In genomic region chr5:75876871-75877608, GRCm38 (mm10) we compare ENCODE assay signal across 13 mouse cellular contexts.
A peak's percentile ranks its signal among the peaks of the same experiment; 100 is the strongest.
DNase-seq lines count a peak whose midpoint lies in the region; ATAC-seq lines count a peak whose summit lies in the region.
"Had no signal": no experiment of that assay in that cellular context is flagged by ENCODE, and none has a peak within 500 bp of the region (broad histone marks: within the 10 kb centered on the region; RNA-seq: fewer than 3 reads in every experiment).

No protein-coding gene starts in this region.

- DNase-seq in kidney, adult 11 months, result peak; percentile 43
- no peak for DNase-seq in embryo, embryonic 11 days
- no peak for DNase-seq in embryonic facial prominence, embryonic 10.5 days (ENCODE audit: low spot score)
- DNase-seq: cerebellum, adult 18-20 months; forebrain, postnatal 0 days; right cerebral cortex, adult 18-20 months; thymus, adult 18-20 months had no signal

- no peak overlapping the region for H3K4me2 ChIP-seq in kidney, embryonic 14.5 days (replicated peaks; ENCODE audit: low read depth, low read length)
- H3K4me2 ChIP-seq in heart, embryonic 13.5 days, result no peak overlapping the region
- H3K4me2 ChIP-seq in kidney, embryonic 15.5 days, result no peak overlapping the region
- H3K4me2 ChIP-seq: embryonic facial prominence, embryonic 13.5 days; hindbrain, embryonic 13.5 days had no signal

- H3K36me3 ChIP-seq in kidney, embryonic 14.5 days (ENCODE audit: control insufficient read depth, insufficient read depth, low read length), result no peaks in the 10 kb centered on the region
- H3K36me3 ChIP-seq in heart, embryonic 13.5 days, result no peaks in the 10 kb centered on the region
- no peaks in the 10 kb centered on the region for H3K36me3 ChIP-seq in kidney, embryonic 15.5 days
- H3K36me3 ChIP-seq in macrophage (ENCODE audit: inconsistent target), result no peaks in the 10 kb centered on the region
- no peaks in the 10 kb centered on the region for H3K36me3 ChIP-seq in embryonic facial prominence, embryonic 10.5 days (replicated peaks)
- H3K36me3 ChIP-seq: embryonic facial prominence, embryonic 13.5 days; hindbrain, embryonic 13.5 days had no signal

- H3K4me3 ChIP-seq in kidney, embryonic 14.5 days (ENCODE audit: low read length), result no peak overlapping the region
- H3K4me3 ChIP-seq in heart, embryonic 13.5 days, result no peak overlapping the region
- no peak overlapping the region for H3K4me3 ChIP-seq in kidney, embryonic 15.5 days (replicated peaks)
- H3K4me3 ChIP-seq in macrophage (ENCODE audit: inconsistent target), result no peak overlapping the region
- no peak overlapping the region for H3K4me3 ChIP-seq in embryonic facial prominence, embryonic 10.5 days
- H3K4me3 ChIP-seq: embryonic facial prominence, embryonic 13.5 days; hindbrain, embryonic 13.5 days had no signal

- 52% methylated on average over 9 of the region's 9 CpGs for WGBS in kidney, embryonic 14.5 days
- 23% methylated on average over 9 of the region's 9 CpGs for WGBS in heart, embryonic 13.5 days
- WGBS in kidney, embryonic 15.5 days, result 41% methylated on average over 9 of the region's 9 CpGs
- whole genome bisulfite sequencing in macrophage (ENCODE audit: missing documents), result 13% methylated on average over 9 of the region's 9 CpGs
- WGBS in embryonic facial prominence, embryonic 10.5 days, result 60% methylated on average over 9 of the region's 9 CpGs

- 0 out of 2 replicates have a peak, but pooled peaks cover 8% of the 10 kb centered on the region for H3K4me1 ChIP-seq in kidney, embryonic 14.5 days (ENCODE audit: control insufficient read depth, insufficient read depth, low read length)
- peaks cover 32% of the 10 kb centered on the region for H3K4me1 ChIP-seq in heart, embryonic 13.5 days
- H3K4me1 ChIP-seq in kidney, embryonic 15.5 days, result peaks cover 21% of the 10 kb centered on the region
- H3K4me1 ChIP-seq in embryonic facial prominence, embryonic 10.5 days, result peaks cover 24% of the 10 kb centered on the region
- H3K4me1 ChIP-seq: embryonic facial prominence, embryonic 13.5 days had no signal

- H3K9me3 ChIP-seq in kidney, embryonic 14.5 days (ENCODE audit: control insufficient read depth, low read length), result no peaks in the 10 kb centered on the region
- no peaks in the 10 kb centered on the region for H3K9me3 ChIP-seq in heart, embryonic 13.5 days
- H3K9me3 ChIP-seq in kidney, embryonic 15.5 days (replicated peaks), result no peaks in the 10 kb centered on the region
- peaks cover 3% of the 10 kb centered on the region; the same call in 1 of the 2 replicates for H3K9me3 ChIP-seq in embryonic facial prominence, embryonic 10.5 days
- H3K9me3 ChIP-seq: embryonic facial prominence, embryonic 13.5 days; hindbrain, embryonic 13.5 days had no signal

- H3K9ac ChIP-seq in kidney, embryonic 14.5 days (ENCODE audit: low read depth, low read length), result no peak overlapping the region
- no peak overlapping the region; the same call in 1 of the 2 replicates for H3K9ac ChIP-seq in heart, embryonic 13.5 days
- no peak overlapping the region for H3K9ac ChIP-seq in kidney, embryonic 15.5 days
- H3K9ac ChIP-seq: embryonic facial prominence, embryonic 13.5 days; forebrain, postnatal 0 days; hindbrain, embryonic 13.5 days had no signal

- no peak for ATAC-seq in kidney, embryonic 14.5 days (ENCODE audit: low FRiP score, low TSS enrichment)
- no peak for ATAC-seq in heart, embryonic 13.5 days (ENCODE audit: extremely low read depth, insufficient number of reproducible peaks, low FRiP score, low TSS enrichment)
- ATAC-seq in kidney, embryonic 15.5 days (replicated peaks; ENCODE audit: low FRiP score), result no peak
- ATAC-seq: forebrain, postnatal 0 days had no signal

- H3K27me3 ChIP-seq in kidney, embryonic 14.5 days (ENCODE audit: control insufficient read depth, insufficient read depth, low read length), result no peaks in the 10 kb centered on the region
- no peaks in the 10 kb centered on the region for H3K27me3 ChIP-seq in heart, embryonic 13.5 days (replicated peaks)
- no peaks in the 10 kb centered on the region for H3K27me3 ChIP-seq in kidney, embryonic 15.5 days
- no peaks in the 10 kb centered on the region for H3K27me3 ChIP-seq in embryonic facial prominence, embryonic 10.5 days (replicated peaks; ENCODE audit: low read depth, poor library complexity, severe bottlenecking)
- H3K27me3 ChIP-seq: embryonic facial prominence, embryonic 13.5 days; hindbrain, embryonic 13.5 days had no signal

- H3K27ac ChIP-seq in kidney, embryonic 14.5 days (ENCODE audit: low read depth, low read length), result no peak overlapping the region; the same call in 1 of the 2 replicates
- H3K27ac ChIP-seq in heart, embryonic 13.5 days (replicated peaks), result peak overlapping the region; percentile 49
- H3K27ac ChIP-seq in kidney, embryonic 15.5 days, result peak overlapping the region; percentile 62
- H3K27ac ChIP-seq in macrophage, result peak overlapping the region; percentile 19
- H3K27ac ChIP-seq in embryonic facial prominence, embryonic 10.5 days (replicated peaks), result no peak overlapping the region
- H3K27ac ChIP-seq: embryonic facial prominence, embryonic 13.5 days; hindbrain, embryonic 13.5 days had no signal

- no peaks in the 10 kb centered on the region for H3K79me2 ChIP-seq in macrophage (ENCODE audit: inconsistent target)

Comparison
In these comparisons a context has a peak if more than half of its experiments do, and no peak if none do; other contexts are left out.
1. H3K27ac ChIP-seq: peak in heart, embryonic 13.5 days (single experiment), kidney, embryonic 15.5 days (single experiment) and macrophage (single experiment); none in kidney, embryonic 14.5 days (single experiment) and embryonic facial prominence, embryonic 10.5 days (single experiment).